Mouse (Mus musculus): ENCODE data around the gene Frem2. TPM values are rescaled to one million over a fixed set of nuclear protein-coding genes. Genes with fewer than 3 reads are reported as not detected.

The Frem2 gene
- polyA plus RNA-seq, 1 experiment from 2014 or later, result 4.8 TPM

GRCm38 (mm10) chr3:53656328-53656877 is 752 bp downstream of the Frem2 start:
- Histone ChIP-seq H3K9me3 (peaks cover 17% of the 10 kb centered on the region; the same call in 1 of the 2 replicates), H3K9ac (peak overlapping the region; percentile 64), H3K4me1 (peaks cover 29% of the 10 kb centered on the region), H3K36me3 (peaks cover 25% of the 10 kb centered on the region), H3K27ac (peak overlapping the region; percentile 48; the same call in 1 of the 2 replicates), H3K4me2 (peak overlapping the region; percentile 99), H3K27me3 (peaks cover 34% of the 10 kb centered on the region), H3K4me3 (peak overlapping the region; percentile 64)
- WGBS, result 1% methylated on average over 42 of the region's 42 CpGs
- no peak for ATAC-seq (ENCODE audit: insufficient number of reproducible peaks, insufficient read depth, low FRiP score, low TSS enrichment, low read depth)

DNA sequence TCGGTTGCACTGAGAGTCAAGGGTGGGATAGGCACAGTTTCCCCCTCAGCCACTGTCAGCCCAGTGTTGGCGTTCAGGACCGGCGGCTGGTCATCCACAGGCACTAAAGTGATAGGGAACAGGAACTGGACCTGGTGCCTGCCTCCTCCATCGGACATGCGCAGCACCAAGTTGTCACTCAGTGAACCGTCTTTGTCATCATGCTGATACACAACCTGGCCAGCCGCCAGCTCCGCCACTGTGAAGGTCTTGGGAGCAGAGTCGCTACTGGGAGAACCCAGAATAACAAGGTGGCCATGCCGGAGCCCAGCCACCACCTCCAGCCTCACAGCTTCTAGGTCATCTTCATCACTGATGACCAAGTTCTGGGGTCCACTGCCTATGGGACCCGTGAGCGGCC is 1.8 kb downstream of the Frem2 start:
- WGBS, result 86% methylated on average over 13 of the region's 13 CpGs
- H3K4me1 ChIP-seq, result peaks cover 30% of the 10 kb centered on the region
- peaks cover 25% of the 10 kb centered on the region for H3K36me3 ChIP-seq
- ATAC-seq (ENCODE audit: insufficient number of reproducible peaks, insufficient read depth, low FRiP score, low TSS enrichment, low read depth), result no peak
- H3K4me3 ChIP-seq, result peak overlapping the region; percentile 64; the same call in 1 of the 2 replicates
- H3K9ac ChIP-seq, result no peak overlapping the region
- peaks cover 34% of the 10 kb centered on the region for H3K27me3 ChIP-seq
- no peak overlapping the region for H3K27ac ChIP-seq
- peaks cover 17% of the 10 kb centered on the region; the same call in 1 of the 2 replicates for H3K9me3 ChIP-seq
- H3K4me2 ChIP-seq, result peak overlapping the region; percentile 99

GRCm38 (mm10) chr3:53650003-53650748 is 7.0 kb downstream of the Frem2 start:
- Histone ChIP-seq H3K36me3 (peaks cover 24% of the 10 kb centered on the region), H3K9ac (peak overlapping the region; percentile 52; the same call in 1 of the 2 replicates), H3K4me3 (peak overlapping the region; percentile 12; the same call in 1 of the 2 replicates), H3K27me3 (peaks cover 5% of the 10 kb centered on the region), H3K27ac (peak overlapping the region; percentile 60), H3K4me2 (peak overlapping the region; percentile 43), H3K4me1 (peaks cover 6% of the 10 kb centered on the region; the same call in 1 of the 2 replicates), H3K9me3 (peaks cover 17% of the 10 kb centered on the region; the same call in 1 of the 2 replicates)
- WGBS, result 2% methylated on average over 8 of the region's 8 CpGs
- ATAC-seq (ENCODE audit: insufficient number of reproducible peaks, insufficient read depth, low FRiP score, low TSS enrichment, low read depth), result no peak

DNA sequence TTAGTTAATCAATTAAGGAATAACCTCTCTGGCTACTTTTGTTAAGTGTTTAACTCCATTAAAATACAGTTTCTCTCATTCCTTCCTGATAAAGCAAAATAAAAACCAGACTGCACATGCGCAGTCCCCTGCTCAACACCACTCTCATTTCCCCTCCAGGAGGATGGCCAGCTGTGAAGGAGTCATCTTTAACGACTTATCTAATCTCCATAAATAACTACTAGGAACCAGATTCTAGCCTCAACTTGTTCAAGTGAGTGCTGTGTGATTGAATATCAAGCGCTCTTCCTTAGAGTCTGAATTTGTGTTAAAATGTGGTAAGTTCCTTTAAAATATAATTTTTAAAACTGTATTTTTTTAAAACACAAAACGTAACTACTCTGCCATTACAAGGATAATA is 7.7 kb downstream of the Frem2 start:
- H3K36me3 ChIP-seq, result peaks cover 16% of the 10 kb centered on the region
- H3K27ac ChIP-seq, result no peak overlapping the region
- peaks cover 6% of the 10 kb centered on the region; the same call in 1 of the 2 replicates for H3K4me1 ChIP-seq
- no peak overlapping the region for H3K4me2 ChIP-seq
- H3K27me3 ChIP-seq, result no peaks in the 10 kb centered on the region
- peaks cover 9% of the 10 kb centered on the region; the same call in 1 of the 2 replicates for H3K9me3 ChIP-seq
- H3K4me3 ChIP-seq, result no peak overlapping the region
- no peak overlapping the region for H3K9ac ChIP-seq
- 38% methylated on average over 4 of the region's 4 CpGs for WGBS
- ATAC-seq (ENCODE audit: insufficient number of reproducible peaks, insufficient read depth, low FRiP score, low TSS enrichment, low read depth), result no peak

- Histone ChIP-seq H3K9ac (no peak overlapping the region), H3K9me3 (0 out of 2 replicates have a peak, but pooled peaks cover 4% of the 10 kb centered on the region), H3K4me2 (no peak overlapping the region), H3K27me3 (no peaks in the 10 kb centered on the region), H3K4me3 (no peak overlapping the region), H3K4me1 (peaks cover 6% of the 10 kb centered on the region; the same call in 1 of the 2 replicates), H3K27ac (no peak overlapping the region), H3K36me3 (peaks cover 11% of the 10 kb centered on the region)
- no peak for ATAC-seq (ENCODE audit: insufficient number of reproducible peaks, insufficient read depth, low FRiP score, low TSS enrichment, low read depth)
- 80% methylated on average over 4 of the region's 4 CpGs for WGBS
Observed at GRCm38 (mm10) chr3:53648902-53649301, 8.3 kb downstream of the Frem2 start.

GRCm38 (mm10) chr3:53635948-53636347 is 21.2 kb downstream of the Frem2 start:
- no peaks in the 10 kb centered on the region for H3K27me3 ChIP-seq
- ATAC-seq (ENCODE audit: insufficient number of reproducible peaks, insufficient read depth, low FRiP score, low TSS enrichment, low read depth), result no peak
- no peak overlapping the region for H3K27ac ChIP-seq
- no peaks in the 10 kb centered on the region for H3K9me3 ChIP-seq
- no peak overlapping the region for H3K9ac ChIP-seq
- no peak overlapping the region for H3K4me2 ChIP-seq
- no peaks in the 10 kb centered on the region for H3K4me1 ChIP-seq
- H3K4me3 ChIP-seq, result no peak overlapping the region
- WGBS, result 64% methylated on average over 3 of the region's 3 CpGs
- no peaks in the 10 kb centered on the region for H3K36me3 ChIP-seq

GRCm38 (mm10) chr3:53631126-53631525 is 26.0 kb downstream of the Frem2 start:
- 0 out of 2 replicates have a peak, but pooled peaks have one; percentile 32 for ATAC-seq (ENCODE audit: insufficient number of reproducible peaks, insufficient read depth, low FRiP score, low TSS enrichment, low read depth)
- Histone ChIP-seq H3K9me3 (no peaks in the 10 kb centered on the region), H3K4me3 (no peak overlapping the region), H3K36me3 (no peaks in the 10 kb centered on the region), H3K9ac (no peak overlapping the region), H3K4me2 (no peak overlapping the region), H3K27ac (no peak overlapping the region), H3K27me3 (no peaks in the 10 kb centered on the region), H3K4me1 (peaks cover 5% of the 10 kb centered on the region; the same call in 1 of the 2 replicates)
- 74% methylated on average over 14 of the region's 14 CpGs for WGBS

GRCm38 (mm10) chr3:53630630-53631029 is 26.5 kb downstream of the Frem2 start:
- Histone ChIP-seq H3K4me3 (no peak overlapping the region), H3K9ac (no peak overlapping the region), H3K36me3 (no peaks in the 10 kb centered on the region), H3K4me1 (peaks cover 5% of the 10 kb centered on the region; the same call in 1 of the 2 replicates), H3K27me3 (no peaks in the 10 kb centered on the region), H3K27ac (no peak overlapping the region), H3K4me2 (no peak overlapping the region), H3K9me3 (no peaks in the 10 kb centered on the region)
- WGBS, result 76% methylated on average over 4 of the region's 4 CpGs
- no peak for ATAC-seq (ENCODE audit: insufficient number of reproducible peaks, insufficient read depth, low FRiP score, low TSS enrichment, low read depth)

GRCm38 (mm10) chr3:53629966-53630365 is 27.2 kb downstream of the Frem2 start:
- no peak for ATAC-seq (ENCODE audit: insufficient number of reproducible peaks, insufficient read depth, low FRiP score, low TSS enrichment, low read depth)
- Histone ChIP-seq H3K9me3 (no peaks in the 10 kb centered on the region), H3K4me3 (no peak overlapping the region), H3K9ac (no peak overlapping the region), H3K27ac (no peak overlapping the region), H3K27me3 (no peaks in the 10 kb centered on the region), H3K36me3 (no peaks in the 10 kb centered on the region), H3K4me1 (peaks cover 5% of the 10 kb centered on the region; the same call in 1 of the 2 replicates), H3K4me2 (no peak overlapping the region)
- WGBS, result 87% methylated on average over 5 of the region's 5 CpGs

DNA sequence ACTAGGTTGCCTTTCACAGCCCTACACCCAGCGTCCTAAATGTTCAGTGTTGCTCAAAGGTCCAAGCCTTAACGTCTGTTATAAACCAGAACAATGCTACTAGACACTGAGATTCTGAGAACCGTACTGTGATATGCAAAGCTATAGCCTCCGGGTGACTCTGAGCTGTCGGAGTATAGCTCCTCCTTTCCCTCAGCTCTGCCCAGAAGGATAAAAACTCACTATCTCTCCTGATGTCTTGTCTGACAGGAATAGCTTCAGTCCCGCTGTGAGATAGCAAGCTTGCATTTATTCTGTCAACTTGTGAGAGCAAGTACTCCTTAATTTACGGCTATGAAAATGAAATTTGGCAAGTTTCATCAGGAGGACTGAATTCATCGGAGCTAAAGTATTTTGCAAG is 33.9 kb downstream of the Frem2 start:
- H3K27me3 ChIP-seq, result no peaks in the 10 kb centered on the region
- H3K4me1 ChIP-seq, result peaks cover 8% of the 10 kb centered on the region
- H3K4me3 ChIP-seq, result no peak overlapping the region
- no peaks in the 10 kb centered on the region for H3K36me3 ChIP-seq
- no peak overlapping the region for H3K27ac ChIP-seq
- 73% methylated on average over 8 of the region's 8 CpGs for WGBS
- no peak overlapping the region for H3K4me2 ChIP-seq
- H3K9ac ChIP-seq, result no peak overlapping the region
- no peak for ATAC-seq (ENCODE audit: insufficient number of reproducible peaks, insufficient read depth, low FRiP score, low TSS enrichment, low read depth)
- no peaks in the 10 kb centered on the region for H3K9me3 ChIP-seq

- Histone ChIP-seq H3K4me1 (peaks cover 4% of the 10 kb centered on the region; the same call in 1 of the 2 replicates), H3K4me3 (no peak overlapping the region), H3K9ac (no peak overlapping the region), H3K9me3 (no peaks in the 10 kb centered on the region), H3K27ac (no peak overlapping the region), H3K4me2 (no peak overlapping the region), H3K36me3 (no peaks in the 10 kb centered on the region), H3K27me3 (no peaks in the 10 kb centered on the region)
- WGBS, result 64% methylated on average over 3 of the region's 3 CpGs
- ATAC-seq (ENCODE audit: insufficient number of reproducible peaks, insufficient read depth, low FRiP score, low TSS enrichment, low read depth), result no peak
Observed at GRCm38 (mm10) chr3:53620978-53621377, 36.2 kb downstream of the Frem2 start.

- no peak overlapping the region for H3K9ac ChIP-seq
- ATAC-seq (ENCODE audit: insufficient number of reproducible peaks, insufficient read depth, low FRiP score, low TSS enrichment, low read depth), result no peak
- no peak overlapping the region for H3K27ac ChIP-seq
- H3K4me1 ChIP-seq, result peaks cover 4% of the 10 kb centered on the region; the same call in 1 of the 2 replicates
- H3K27me3 ChIP-seq, result no peaks in the 10 kb centered on the region
- no peak overlapping the region for H3K4me2 ChIP-seq
- no peaks in the 10 kb centered on the region for H3K36me3 ChIP-seq
- H3K4me3 ChIP-seq, result no peak overlapping the region
- no peaks in the 10 kb centered on the region for H3K9me3 ChIP-seq
- WGBS, result 78% methylated on average over 8 of the region's 8 CpGs
Observed at GRCm38 (mm10) chr3:53620355-53620754, 36.8 kb downstream of the Frem2 start.

Measured in embryonic facial prominence, embryonic 13.5 days (tissue).